Mouse (Mus musculus): Measurements from ENCODE around the gene Zfp644. TPM values are rescaled to one million over a fixed set of nuclear protein-coding genes. Genes with fewer than 3 reads are reported as not detected.

Gene Zfp644
- polyA plus RNA-seq, 1 experiment, result 22.2 TPM

DNA sequence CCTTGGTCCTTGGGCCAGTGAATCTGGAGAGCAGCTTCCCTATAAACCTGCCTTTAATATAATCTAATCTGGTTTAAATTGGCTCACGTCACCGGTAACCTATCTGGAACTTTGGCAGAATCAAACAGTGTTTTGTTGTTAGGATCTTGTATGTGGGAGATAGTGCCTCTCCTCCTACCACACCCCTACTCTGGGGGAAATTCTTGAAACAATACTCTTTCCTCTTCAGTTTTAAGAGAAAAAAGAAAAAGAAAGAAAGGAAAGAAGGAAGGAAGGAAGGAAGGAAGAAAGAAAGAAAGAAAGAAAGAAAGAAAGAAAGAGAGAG, 13.0 kb upstream of the Zfp644 start:
- TF ChIP-seq CTCF (IDR thresholded peaks at IDR 0.05; ENCODE audit: control insufficient read depth, insufficient read depth, insufficient replicate concordance, low read depth, low read length), result no peak
- no peak for TF ChIP-seq POLR2A (IDR thresholded peaks at IDR 0.05; ENCODE audit: control insufficient read depth, low read depth, low read length)

DNA sequence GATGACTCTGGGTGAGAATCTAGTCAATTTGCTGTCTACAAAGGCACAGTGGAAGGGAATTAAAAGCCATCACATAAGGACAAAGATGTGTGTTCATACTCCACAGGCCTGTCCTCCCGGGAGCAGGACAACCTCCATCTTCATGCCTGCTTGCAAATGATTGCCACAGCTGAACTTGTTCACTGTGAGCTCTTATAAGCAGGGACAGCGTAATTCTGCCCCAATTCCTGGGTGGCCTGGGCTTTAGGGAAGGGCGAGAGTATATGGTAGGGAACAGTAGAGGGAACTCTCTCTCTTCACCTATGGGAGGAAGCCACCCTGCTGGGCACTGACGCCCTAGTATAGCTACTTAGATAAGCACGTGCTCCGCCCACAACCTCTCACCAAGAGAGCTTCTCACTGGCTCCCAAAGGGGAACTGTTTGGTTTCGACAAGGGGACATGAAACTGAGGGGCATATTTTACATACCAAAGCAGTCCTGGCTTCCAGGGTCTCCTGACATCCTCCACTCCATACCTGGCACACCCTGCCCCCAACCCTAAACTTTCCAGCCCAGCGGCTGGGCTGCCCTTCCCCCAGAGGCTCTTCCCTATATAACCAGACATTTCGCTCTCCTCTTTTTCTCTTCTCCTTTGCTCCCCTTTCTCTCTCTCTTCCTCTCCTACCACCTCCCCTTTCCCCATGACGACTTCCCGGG, 12.4 kb upstream of the Zfp644 start:
- H3K4me3 ChIP-seq (ENCODE audit: control insufficient read depth, low read depth, low read length), result no peak overlapping the region
- TF ChIP-seq CTCF (IDR thresholded peaks at IDR 0.05; ENCODE audit: control insufficient read depth, insufficient read depth, insufficient replicate concordance, low read depth, low read length) (no peak), POLR2A (IDR thresholded peaks at IDR 0.05; ENCODE audit: control insufficient read depth, low read depth, low read length) (no peak)
- H3K4me1 ChIP-seq (ENCODE audit: control insufficient read depth, insufficient read depth, low read length), result peaks cover 3% of the 10 kb centered on the region; the same call in 1 of the 2 replicates
- H3K27me3 ChIP-seq (ENCODE audit: control insufficient read depth, insufficient read depth, low read length), result no peaks in the 10 kb centered on the region
- peak overlapping the region; percentile 24 for H3K27ac ChIP-seq (ENCODE audit: control insufficient read depth, insufficient read depth, low read depth, low read length)
- no peaks in the 10 kb centered on the region for H3K36me3 ChIP-seq (ENCODE audit: control insufficient read depth, insufficient read depth, low read length)

More for the DNA sequence above, 13.0 kb upstream of the Zfp644 start:
- no peaks in the 10 kb centered on the region for H3K27me3 ChIP-seq (ENCODE audit: control insufficient read depth, insufficient read depth, low read length)
- no peak overlapping the region for H3K4me3 ChIP-seq (ENCODE audit: control insufficient read depth, low read depth, low read length)
- peaks cover 3% of the 10 kb centered on the region; the same call in 1 of the 2 replicates for H3K4me1 ChIP-seq (ENCODE audit: control insufficient read depth, insufficient read depth, low read length)
- no peaks in the 10 kb centered on the region for H3K36me3 ChIP-seq (ENCODE audit: control insufficient read depth, insufficient read depth, low read length)
- H3K27ac ChIP-seq (ENCODE audit: control insufficient read depth, insufficient read depth, low read depth, low read length), result peak overlapping the region; percentile 24

DNA sequence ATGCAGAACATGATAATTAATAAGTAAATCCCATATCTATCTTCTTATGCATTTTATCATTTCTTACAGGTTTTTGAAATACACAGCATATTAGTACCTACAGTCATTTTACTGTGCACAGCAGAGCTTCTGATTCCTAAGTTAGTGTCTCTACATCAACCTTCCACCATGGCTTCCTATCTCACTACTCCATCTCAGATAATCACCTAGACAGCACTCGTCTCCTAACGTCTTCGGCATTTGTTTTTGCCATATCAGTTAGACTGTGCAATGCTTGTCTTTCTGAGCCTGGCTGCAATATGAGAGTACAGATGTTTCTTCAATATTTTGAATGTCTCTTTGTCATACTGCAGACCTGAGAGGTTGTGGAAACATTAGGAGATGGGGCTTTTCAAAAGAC, 9.3 kb upstream of the Zfp644 start:
- Histone ChIP-seq H3K27me3 (ENCODE audit: control insufficient read depth, insufficient read depth, low read length) (no peaks in the 10 kb centered on the region), H3K27ac (ENCODE audit: control insufficient read depth, insufficient read depth, low read depth, low read length) (no peak overlapping the region), H3K4me3 (ENCODE audit: control insufficient read depth, low read depth, low read length) (no peak overlapping the region), H3K36me3 (ENCODE audit: control insufficient read depth, insufficient read depth, low read length) (no peaks in the 10 kb centered on the region), H3K4me1 (ENCODE audit: control insufficient read depth, insufficient read depth, low read length) (no peaks in the 10 kb centered on the region)
- TF ChIP-seq POLR2A (IDR thresholded peaks at IDR 0.05; ENCODE audit: control insufficient read depth, low read depth, low read length) (no peak), CTCF (IDR thresholded peaks at IDR 0.05; ENCODE audit: control insufficient read depth, insufficient read depth, insufficient replicate concordance, low read depth, low read length) (no peak)

DNA sequence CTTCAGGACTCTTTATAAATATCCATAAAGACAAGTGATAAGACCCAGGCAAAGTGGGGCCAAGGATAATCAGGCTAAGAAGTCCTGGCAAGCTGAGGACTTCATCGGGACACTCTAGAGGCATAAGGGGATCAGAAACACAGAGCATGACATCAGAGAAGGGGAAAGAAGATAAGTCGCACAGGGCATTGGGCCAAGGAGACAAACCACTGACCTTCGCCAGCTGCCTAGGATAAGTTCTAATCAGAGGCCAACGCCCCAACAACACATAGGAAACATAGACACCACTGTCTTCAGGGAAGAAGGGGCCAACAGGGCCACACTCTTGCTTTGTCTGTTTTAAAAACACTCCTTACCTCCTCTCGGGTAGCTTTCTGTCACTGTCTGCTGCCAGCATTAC, 8.1 kb upstream of the Zfp644 start:
- no peaks in the 10 kb centered on the region for H3K27me3 ChIP-seq (ENCODE audit: control insufficient read depth, insufficient read depth, low read length)
- no peak overlapping the region for H3K27ac ChIP-seq (ENCODE audit: control insufficient read depth, insufficient read depth, low read depth, low read length)
- TF ChIP-seq CTCF (IDR thresholded peaks at IDR 0.05; ENCODE audit: control insufficient read depth, insufficient read depth, insufficient replicate concordance, low read depth, low read length), result no peak
- TF ChIP-seq POLR2A (IDR thresholded peaks at IDR 0.05; ENCODE audit: control insufficient read depth, low read depth, low read length), result no peak
- H3K36me3 ChIP-seq (ENCODE audit: control insufficient read depth, insufficient read depth, low read length), result no peaks in the 10 kb centered on the region
- no peak overlapping the region for H3K4me3 ChIP-seq (ENCODE audit: control insufficient read depth, low read depth, low read length)
- no peaks in the 10 kb centered on the region for H3K4me1 ChIP-seq (ENCODE audit: control insufficient read depth, insufficient read depth, low read length)

DNA sequence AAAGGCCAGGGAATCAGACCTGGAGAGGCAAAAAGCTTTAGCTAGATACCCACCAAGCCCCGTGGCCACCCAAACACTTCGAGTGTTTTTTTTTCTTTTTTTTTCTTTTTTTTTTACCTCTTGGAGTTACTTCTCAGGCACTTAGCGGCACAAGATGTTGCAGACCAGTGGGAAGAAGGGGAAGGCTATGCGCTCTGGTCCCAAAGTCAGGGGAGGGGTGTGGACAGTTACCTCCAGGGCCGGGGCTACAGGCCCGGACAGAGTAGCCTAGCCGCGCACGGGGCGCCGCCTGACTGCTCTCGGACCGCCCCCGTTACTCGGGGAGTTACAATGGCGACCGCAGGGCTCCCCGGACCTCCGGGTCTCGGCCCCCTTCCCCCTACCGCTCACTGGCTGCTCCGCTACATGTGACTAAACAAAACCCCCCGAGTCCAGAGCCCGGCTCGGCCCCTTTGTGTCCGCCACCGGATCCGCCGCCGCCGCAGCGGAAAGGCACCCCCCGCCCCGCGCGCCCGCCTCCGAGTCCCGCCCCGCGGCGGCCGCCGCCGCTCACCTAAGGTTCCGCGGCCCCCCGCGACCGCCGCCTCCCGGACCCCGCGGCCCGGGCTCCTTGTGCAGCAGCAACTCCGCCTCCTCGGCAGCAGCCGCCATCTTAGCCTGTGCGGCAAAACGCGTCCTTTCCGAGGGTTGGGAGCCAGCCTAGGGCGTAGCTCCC, 1.2 kb downstream of the Zfp644 start:
- no peaks in the 10 kb centered on the region; the same call in 1 of the 2 replicates for H3K36me3 ChIP-seq (ENCODE audit: control insufficient read depth, insufficient read depth, low read length)
- TF ChIP-seq POLR2A (IDR thresholded peaks at IDR 0.05; ENCODE audit: control insufficient read depth, low read depth, low read length) (no peak), CTCF (IDR thresholded peaks at IDR 0.05; ENCODE audit: control insufficient read depth, insufficient read depth, insufficient replicate concordance, low read depth, low read length) (no peak)

DNA sequence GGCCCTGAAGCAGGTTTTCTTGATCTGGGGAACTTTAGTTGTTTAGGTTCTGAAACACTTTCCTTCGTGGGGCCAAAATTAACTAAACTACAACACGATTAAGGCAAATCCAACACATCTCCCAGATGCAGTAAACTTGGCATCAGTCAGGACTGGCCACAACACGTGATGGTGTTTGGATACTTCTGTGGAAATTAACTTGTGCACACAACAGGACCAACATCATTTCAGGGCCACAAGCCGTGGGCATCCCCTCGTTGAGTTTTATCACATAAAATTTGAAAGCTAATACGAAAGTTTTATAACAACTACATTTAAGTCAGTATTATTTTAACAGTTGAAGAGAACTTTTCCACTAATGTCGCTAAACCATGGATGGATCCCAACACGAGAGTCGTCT, 1.9 kb downstream of the Zfp644 start:
- H3K36me3 ChIP-seq (ENCODE audit: control insufficient read depth, insufficient read depth, low read length), result no peaks in the 10 kb centered on the region; the same call in 1 of the 2 replicates
- H3K27ac ChIP-seq (ENCODE audit: control insufficient read depth, insufficient read depth, low read depth, low read length), result peak overlapping the region; percentile 99
- TF ChIP-seq POLR2A (IDR thresholded peaks at IDR 0.05; ENCODE audit: control insufficient read depth, low read depth, low read length) (no peak), CTCF (IDR thresholded peaks at IDR 0.05; ENCODE audit: control insufficient read depth, insufficient read depth, insufficient replicate concordance, low read depth, low read length) (no peak)
- peak overlapping the region; percentile 99 for H3K4me3 ChIP-seq (ENCODE audit: control insufficient read depth, low read depth, low read length)
- H3K4me1 ChIP-seq (ENCODE audit: control insufficient read depth, insufficient read depth, low read length), result peaks cover 9% of the 10 kb centered on the region
- H3K27me3 ChIP-seq (ENCODE audit: control insufficient read depth, insufficient read depth, low read length), result no peaks in the 10 kb centered on the region

More for the DNA sequence above, 1.2 kb downstream of the Zfp644 start:
- Histone ChIP-seq H3K27me3 (ENCODE audit: control insufficient read depth, insufficient read depth, low read length) (no peaks in the 10 kb centered on the region), H3K27ac (ENCODE audit: control insufficient read depth, insufficient read depth, low read depth, low read length) (peak overlapping the region; percentile 99), H3K4me3 (ENCODE audit: control insufficient read depth, low read depth, low read length) (peak overlapping the region; percentile 99), H3K4me1 (ENCODE audit: control insufficient read depth, insufficient read depth, low read length) (peaks cover 9% of the 10 kb centered on the region)

DNA sequence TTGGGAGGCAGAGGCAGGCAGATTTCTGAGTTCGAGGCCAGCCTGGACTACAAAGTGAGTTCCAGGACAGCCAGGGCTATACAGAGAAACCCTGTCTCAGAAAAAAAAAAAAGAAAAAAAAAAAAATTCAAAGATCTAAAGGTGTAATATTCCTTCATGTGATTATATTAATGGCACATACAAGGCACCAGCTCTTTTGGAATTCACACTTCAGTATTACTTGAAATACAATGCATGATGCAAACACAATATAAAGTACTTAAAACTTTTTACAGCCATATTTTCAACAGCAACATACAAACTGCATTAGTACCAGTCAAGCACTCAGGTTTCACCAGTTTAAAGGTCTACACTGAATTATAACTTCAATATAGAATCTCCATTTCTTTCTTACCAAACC, 2.4 kb downstream of the Zfp644 start:
- Histone ChIP-seq H3K27me3 (ENCODE audit: control insufficient read depth, insufficient read depth, low read length) (no peaks in the 10 kb centered on the region), H3K4me1 (ENCODE audit: control insufficient read depth, insufficient read depth, low read length) (peaks cover 9% of the 10 kb centered on the region), H3K4me3 (ENCODE audit: control insufficient read depth, low read depth, low read length) (no peak overlapping the region), H3K27ac (ENCODE audit: control insufficient read depth, insufficient read depth, low read depth, low read length) (no peak overlapping the region), H3K36me3 (ENCODE audit: control insufficient read depth, insufficient read depth, low read length) (no peaks in the 10 kb centered on the region; the same call in 1 of the 2 replicates)
- no peak for TF ChIP-seq POLR2A (IDR thresholded peaks at IDR 0.05; ENCODE audit: control insufficient read depth, low read depth, low read length)
- TF ChIP-seq CTCF (IDR thresholded peaks at IDR 0.05; ENCODE audit: control insufficient read depth, insufficient read depth, insufficient replicate concordance, low read depth, low read length), result no peak

All from testis, adult 2 months (tissue).